Mouse (Mus musculus) myocyte (in vitro differentiated cells): ENCODE data around the gene Irf6. TPM values are rescaled to one million over a fixed set of nuclear protein-coding genes. Genes with fewer than 3 reads are reported as not detected.

Experiments
- H3K27me3 ChIP-seq: one replicate; pipeline ENCODE4 v1.6.1; 2011; ENCODE audit not compliant: control insufficient read depth, insufficient read depth, insufficient read length
- H3K36me3 ChIP-seq: one replicate; pipeline ENCODE4 v1.6.1; 2011; ENCODE audit not compliant: control insufficient read depth, insufficient read depth
- H3K4me2 ChIP-seq: one replicate; pipeline ENCODE4 v1.6.1; 2011; ENCODE audit warnings: low read depth, control low read depth
- H3K4me3 ChIP-seq: one replicate; pipeline ENCODE4 v1.5.1; 2011; ENCODE audit warnings: mild to moderate bottlenecking, control low read depth, moderate library complexity
- H3K79me2 ChIP-seq: one replicate; pipeline ENCODE4 v1.6.1; 2011; ENCODE audit not compliant: control insufficient read depth, insufficient read depth
- H3ac ChIP-seq: one replicate; pipeline ENCODE4 v1.6.1; 2011; ENCODE audit not compliant: control insufficient read depth, insufficient read length
- CEBPB ChIP-seq: IDR thresholded peaks from 2 replicates; pipeline ENCODE4 v1.6.1; 2011; ENCODE audit warnings: mild to moderate bottlenecking, moderate library complexity; ENCODE audit not compliant: poor library complexity, insufficient read depth, severe bottlenecking
- E2F4 ChIP-seq: IDR thresholded peaks from one replicate; pipeline ENCODE4 v1.6.1; 2011; ENCODE audit warnings: mild to moderate bottlenecking, control low read depth, moderate library complexity; ENCODE audit not compliant: insufficient read depth
- MAX ChIP-seq: IDR thresholded peaks from one replicate; pipeline ENCODE4 v1.6.1; 2011; ENCODE audit warnings: low read depth, mild to moderate bottlenecking, control low read depth
- MYOD1 ChIP-seq, 3 experiments: IDR thresholded peaks; one replicate each; pipeline ENCODE4 v1.6.1; 2011; ENCODE audit warnings: control low read depth in 2 of 3, low read depth in 2 of 3, mild to moderate bottlenecking in 2 of 3, moderate library complexity in 1 of 3; ENCODE audit not compliant: insufficient read length in 2 of 3, control insufficient read depth in 1 of 3
- MYOG ChIP-seq, 3 experiments: IDR thresholded peaks; one replicate each; pipeline ENCODE4 v1.6.1; 2011; ENCODE audit warnings: control low read depth in 2 of 3, low read depth in 2 of 3, mild to moderate bottlenecking in 2 of 3; ENCODE audit not compliant: insufficient read length in 2 of 3, control insufficient read depth in 1 of 3, insufficient read depth in 1 of 3
- POLR2A ChIP-seq: IDR thresholded peaks from one replicate; pipeline ENCODE4 v1.6.1; 2011; ENCODE audit warnings: low read depth, mild to moderate bottlenecking, control low read depth, moderate library complexity; ENCODE audit not compliant: insufficient read length
- POLR2AphosphoS2 ChIP-seq: IDR thresholded peaks from one replicate; pipeline ENCODE4 v1.6.1; 2011; ENCODE audit warnings: low read depth, control low read depth; ENCODE audit not compliant: insufficient read length
- REST ChIP-seq: IDR thresholded peaks from one replicate; pipeline ENCODE4 v1.6.1; 2011; ENCODE audit warnings: mild to moderate bottlenecking, control low read depth, moderate library complexity; ENCODE audit not compliant: insufficient read depth, insufficient read length
- SRF ChIP-seq: IDR thresholded peaks from one replicate; pipeline ENCODE4 v1.6.1; 2011; ENCODE audit warnings: low read depth; ENCODE audit not compliant: control insufficient read depth, insufficient read length
- TCF12 ChIP-seq: IDR thresholded peaks from one replicate; pipeline ENCODE4 v1.6.1; 2011; ENCODE audit warnings: mild to moderate bottlenecking, control low read depth; ENCODE audit not compliant: poor library complexity, insufficient read depth, severe bottlenecking
- TCF3 ChIP-seq: IDR thresholded peaks from one replicate; pipeline ENCODE4 v1.6.1; 2011; ENCODE audit warnings: low read depth, control low read depth; ENCODE audit not compliant: insufficient read length
- USF1 ChIP-seq: IDR thresholded peaks from one replicate; pipeline ENCODE4 v1.6.1; 2011; ENCODE audit warnings: low read depth, mild to moderate bottlenecking, control low read depth, moderate library complexity
- polyA plus RNA-seq: library from polyadenylated mRNA; unstranded; fragments of >200 nt; fragmentation: generic; extraction: Trizol; gene quantifications from one replicate; pipeline ENCODE4 v1.2.1, GENCODE M21; 2012; ENCODE audit warnings: missing spikeins

The Irf6 gene
- polyA plus RNA-seq = 0.73 TPM

- no peak within 1 kb of the TSS for H3K4me3 ChIP-seq
- H3K36me3 ChIP-seq = no peaks in the 10 kb centered on the region
- no peaks in the 10 kb centered on the region for H3K79me2 ChIP-seq
- H3K4me2 ChIP-seq = no peak within 1 kb of the TSS
- TF ChIP-seq SRF (no peak), REST (no peak), CEBPB (no peak), POLR2AphosphoS2 (no peak), MYOD1 (IDR thresholded peaks at IDR 0.05; ENCODE audit: control insufficient read depth in 1 of 3, insufficient read length in 2 of 3, low read depth in 2 of 3) (no peak), MYOG (IDR thresholded peaks at IDR 0.05; ENCODE audit: control insufficient read depth in 1 of 3, insufficient read depth in 1 of 3, insufficient read length in 2 of 3, low read depth in 2 of 3) (no peak)
- no peak within 1 kb of the TSS for H3ac ChIP-seq
- no peaks in the 10 kb centered on the region for H3K27me3 ChIP-seq
Measured at GRCm38 (mm10) chr1:193152872-193153271, at the start of gene Irf6. Gene Irf6, plus strand, starts transcription at chr1:193153111.

DNA sequence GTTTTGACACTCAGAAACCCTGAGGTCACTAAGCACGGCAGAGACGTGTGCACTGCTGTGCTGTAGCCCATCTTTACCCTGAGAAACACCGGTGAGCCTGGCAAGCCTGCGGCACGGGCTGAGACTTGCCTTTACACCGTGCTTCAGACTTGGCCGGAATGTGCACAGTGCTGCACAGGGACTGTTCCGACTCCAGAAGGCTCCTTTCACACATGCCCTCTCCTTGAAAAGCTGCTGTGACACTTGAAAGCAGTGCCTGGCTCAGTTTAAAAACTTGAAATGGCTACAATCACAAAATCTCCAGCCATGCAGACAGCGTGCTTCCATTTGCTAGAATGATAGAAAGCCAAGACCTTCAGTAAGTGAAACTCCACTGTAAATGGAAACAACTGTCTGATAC lies 40.8 kb upstream of the Irf6 start:
- H3ac ChIP-seq = no peak overlapping the region
- no peak overlapping the region for H3K4me2 ChIP-seq
- H3K27me3 ChIP-seq = no peaks in the 10 kb centered on the region
- H3K79me2 ChIP-seq = no peaks in the 10 kb centered on the region
- peaks cover 74% of the 10 kb centered on the region for H3K36me3 ChIP-seq
- TF ChIP-seq MYOG (IDR thresholded peaks at IDR 0.05; ENCODE audit: control insufficient read depth in 1 of 3, insufficient read depth in 1 of 3, insufficient read length in 2 of 3, low read depth in 2 of 3) (no peak), POLR2A (no peak), MYOD1 (IDR thresholded peaks at IDR 0.05; ENCODE audit: control insufficient read depth in 1 of 3, insufficient read length in 2 of 3, low read depth in 2 of 3) (no peak), SRF (no peak), POLR2AphosphoS2 (no peak), USF1 (no peak), TCF12 (no peak), REST (no peak), CEBPB (no peak)
- no peak overlapping the region for H3K4me3 ChIP-seq

DNA sequence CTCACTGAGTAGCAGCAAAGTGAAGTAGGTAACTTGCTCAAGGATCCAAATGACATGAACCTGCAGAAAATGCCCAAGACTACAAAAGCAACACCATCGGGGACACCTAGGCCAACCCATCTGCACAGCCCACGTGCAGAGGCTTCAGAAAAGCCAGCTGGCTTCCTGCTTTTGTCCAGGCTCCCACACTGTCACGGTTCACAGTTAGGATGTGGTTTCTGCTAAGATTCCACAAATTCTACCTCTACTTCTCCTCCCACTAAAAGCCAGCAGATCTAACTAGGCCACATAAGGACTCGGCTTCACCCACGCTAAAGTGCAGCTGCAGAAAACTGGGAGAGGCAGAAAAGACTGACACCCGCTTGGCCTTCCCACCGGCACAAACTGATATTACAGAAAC lies 30.1 kb upstream of the Irf6 start:
- no peaks in the 10 kb centered on the region for H3K27me3 ChIP-seq
- H3K79me2 ChIP-seq = peaks cover 9% of the 10 kb centered on the region
- no peak overlapping the region for H3K4me2 ChIP-seq
- H3K4me3 ChIP-seq = no peak overlapping the region
- peaks cover 57% of the 10 kb centered on the region for H3K36me3 ChIP-seq
- TF ChIP-seq MAX (no peak), CEBPB (no peak), POLR2AphosphoS2 (no peak)
- H3ac ChIP-seq = no peak overlapping the region

GRCm38 (mm10) chr1:193123290-193123689 lies 29.6 kb upstream of the Irf6 start:
- Histone ChIP-seq H3K4me2 (no peak overlapping the region), H3K79me2 (peaks cover 14% of the 10 kb centered on the region), H3ac (no peak overlapping the region), H3K27me3 (no peaks in the 10 kb centered on the region), H3K4me3 (no peak overlapping the region), H3K36me3 (peaks cover 57% of the 10 kb centered on the region)
- no peak for TF ChIP-seq E2F4
- TF ChIP-seq MYOD1 (IDR thresholded peaks at IDR 0.05; ENCODE audit: control insufficient read depth in 1 of 3, insufficient read length in 2 of 3, low read depth in 2 of 3) = no peak
- TF ChIP-seq MYOG (IDR thresholded peaks at IDR 0.05; ENCODE audit: control insufficient read depth in 1 of 3, insufficient read depth in 1 of 3, insufficient read length in 2 of 3, low read depth in 2 of 3) = no peak

- Histone ChIP-seq H3K27me3 (no peaks in the 10 kb centered on the region), H3K79me2 (peaks cover 31% of the 10 kb centered on the region), H3K4me3 (no peak overlapping the region), H3K36me3 (peaks cover 41% of the 10 kb centered on the region), H3ac (no peak overlapping the region), H3K4me2 (no peak overlapping the region)
- no peak for TF ChIP-seq E2F4
- TF ChIP-seq CEBPB = no peak
- TF ChIP-seq REST = no peak
- TF ChIP-seq MAX = no peak
- no peak for TF ChIP-seq POLR2A
- TF ChIP-seq POLR2AphosphoS2 = no peak
- TF ChIP-seq MYOD1 (IDR thresholded peaks at IDR 0.05; ENCODE audit: control insufficient read depth in 1 of 3, insufficient read length in 2 of 3, low read depth in 2 of 3) = no peak
- TF ChIP-seq SRF = no peak
- TF ChIP-seq TCF12 = no peak
- no peak for TF ChIP-seq MYOG (IDR thresholded peaks at IDR 0.05; ENCODE audit: control insufficient read depth in 1 of 3, insufficient read depth in 1 of 3, insufficient read length in 2 of 3, low read depth in 2 of 3)
- no peak for TF ChIP-seq USF1
- no peak for TF ChIP-seq TCF3
Measured at GRCm38 (mm10) chr1:193125835-193126234, 27.1 kb upstream of the Irf6 start.

GRCm38 (mm10) chr1:193128055-193128454 lies 24.9 kb upstream of the Irf6 start:
- Histone ChIP-seq H3K79me2 (peaks cover 31% of the 10 kb centered on the region), H3K36me3 (peaks cover 26% of the 10 kb centered on the region)

More at GRCm38 (mm10) chr1:193128055-193128454, 24.9 kb upstream of the Irf6 start:
- no peak overlapping the region for H3K4me2 ChIP-seq
- H3K4me3 ChIP-seq = no peak overlapping the region
- no peaks in the 10 kb centered on the region for H3K27me3 ChIP-seq
- H3ac ChIP-seq = no peak overlapping the region
- TF ChIP-seq CEBPB (no peak), TCF3 (no peak), TCF12 (no peak), REST (no peak)
